Mouse (Mus musculus) urinary bladder, postnatal 36 days (tissue): ENCODE results near the gene Leprot.
A peak's percentile ranks its signal among the peaks of the same experiment; 100 is the strongest.

Source experiments
- DNase-seq, 2 experiments: peaks; one replicate each; pipeline ENCODE4 v3.0.0; 2022; ENCODE audit warnings: low spot score in 2 of 2, mixed read lengths in 1 of 2

Gene Leprot

DNA sequence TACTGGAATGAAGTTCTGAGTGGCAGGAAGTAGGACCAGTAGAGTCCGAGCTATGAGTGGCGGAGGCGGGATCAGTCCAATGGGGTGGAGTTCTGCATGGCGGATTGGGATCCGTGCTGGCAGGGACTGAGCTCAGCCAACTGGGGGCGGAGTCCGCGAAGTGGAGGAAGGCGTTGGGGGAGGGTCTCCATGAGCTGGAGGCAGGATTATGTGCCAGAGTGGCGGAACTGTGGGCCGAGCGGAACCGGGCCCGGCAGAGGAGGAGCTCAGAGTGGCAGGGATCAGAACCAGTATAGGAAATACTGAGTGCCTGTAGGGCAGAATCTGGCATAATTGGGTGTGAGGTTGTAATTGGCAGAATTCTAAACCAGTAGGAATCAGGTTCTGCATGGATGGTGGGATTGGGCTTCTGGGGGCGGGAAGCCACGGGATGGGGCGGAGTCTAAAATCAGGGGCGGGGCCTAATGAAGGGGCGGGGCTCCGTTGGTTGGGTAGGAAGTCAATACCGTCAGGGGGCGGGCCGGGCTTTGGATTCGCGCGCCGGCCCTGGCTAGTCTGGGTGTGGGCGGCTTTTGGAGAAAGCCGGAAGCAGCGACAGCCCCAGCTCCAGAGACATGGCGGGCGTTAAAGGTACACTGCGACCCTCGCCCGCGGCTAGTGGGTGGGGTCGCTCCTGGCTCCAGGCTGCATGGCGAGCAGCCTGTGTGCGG is at the start of gene Leprot:
Leprot (plus strand) TSS at position 523 of the 710 bp plus-strand sequence.
- peak; percentile 100 for DNase-seq

DNA sequence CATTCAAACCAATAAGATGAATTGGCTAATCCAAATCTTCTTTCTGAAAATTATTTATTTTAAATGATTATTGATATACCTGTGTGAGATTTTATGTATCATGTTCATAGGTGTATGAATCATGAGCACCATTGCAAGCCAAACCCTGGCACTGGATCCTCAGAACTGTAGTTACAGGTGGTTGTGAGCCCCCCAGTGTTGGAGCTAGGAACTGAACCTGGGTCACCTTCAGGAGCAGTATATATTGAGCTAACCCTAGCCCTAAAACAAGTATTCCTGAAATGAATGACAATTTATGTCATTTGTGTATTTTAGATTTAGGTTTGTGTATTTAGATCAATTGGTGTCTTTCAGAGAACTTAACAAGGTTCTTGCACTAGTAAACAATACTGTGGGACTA is 45.8 kb upstream of the Leprot start:
- no peak for DNase-seq

DNA sequence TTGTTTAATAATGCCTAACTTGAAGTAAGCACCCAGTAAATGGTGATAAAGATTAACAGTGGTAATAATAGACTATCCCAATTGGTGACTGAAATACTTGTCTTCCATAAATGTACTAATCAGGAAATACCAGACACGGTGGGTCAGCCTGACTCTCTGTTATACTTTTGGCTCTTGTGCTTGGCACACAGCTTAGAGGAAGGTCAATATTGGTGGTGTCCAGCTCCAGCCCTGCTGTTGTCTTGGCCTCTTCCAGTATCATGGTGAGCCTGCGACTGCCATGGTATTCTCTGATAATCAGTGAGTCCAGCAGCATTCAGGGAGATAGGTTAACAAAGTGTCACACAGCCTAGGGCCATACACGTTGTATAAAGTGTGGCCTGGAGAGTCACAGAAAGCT is 43.9 kb upstream of the Leprot start:
- no peak for DNase-seq

DNA sequence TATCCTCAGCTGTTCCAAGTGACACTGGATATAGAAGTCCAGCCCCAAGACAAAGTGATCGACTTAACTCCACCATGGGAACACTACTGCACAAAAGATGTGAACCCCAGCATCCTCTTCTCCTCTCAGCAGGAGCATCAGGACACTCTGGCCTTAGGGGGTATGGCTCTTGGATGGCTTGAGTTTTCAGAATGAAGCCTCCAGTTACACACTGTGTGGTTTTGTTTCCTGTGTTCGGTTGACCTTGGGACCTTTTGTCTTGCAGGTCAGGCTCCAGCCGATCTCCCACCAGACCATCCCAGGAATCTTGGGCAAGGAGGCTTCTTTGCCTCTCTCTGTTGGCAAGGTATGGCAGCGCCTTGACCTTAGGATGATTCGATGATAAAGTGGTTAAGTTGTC is 31.0 kb upstream of the Leprot start:
- no peak for DNase-seq

DNA sequence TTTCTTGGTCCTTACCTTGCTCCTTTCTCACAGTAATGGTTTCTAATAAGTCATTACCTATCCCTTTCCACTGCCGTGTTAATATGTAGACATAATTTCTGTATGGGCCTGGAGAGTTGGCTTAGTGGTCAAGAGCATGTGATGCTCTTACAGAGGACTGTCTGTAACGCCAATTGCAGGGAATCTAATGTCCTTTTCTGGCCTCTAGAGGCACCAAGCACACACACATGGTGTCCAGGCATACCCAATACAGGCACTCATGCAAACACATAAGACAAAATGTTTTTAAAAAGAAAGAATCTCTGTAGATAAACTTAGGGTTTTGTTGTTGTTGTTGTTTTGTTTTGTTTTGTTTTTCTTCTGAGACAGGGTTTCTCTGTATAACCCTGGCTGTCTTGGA is 29.8 kb upstream of the Leprot start:
- DNase-seq, result no peak

DNA sequence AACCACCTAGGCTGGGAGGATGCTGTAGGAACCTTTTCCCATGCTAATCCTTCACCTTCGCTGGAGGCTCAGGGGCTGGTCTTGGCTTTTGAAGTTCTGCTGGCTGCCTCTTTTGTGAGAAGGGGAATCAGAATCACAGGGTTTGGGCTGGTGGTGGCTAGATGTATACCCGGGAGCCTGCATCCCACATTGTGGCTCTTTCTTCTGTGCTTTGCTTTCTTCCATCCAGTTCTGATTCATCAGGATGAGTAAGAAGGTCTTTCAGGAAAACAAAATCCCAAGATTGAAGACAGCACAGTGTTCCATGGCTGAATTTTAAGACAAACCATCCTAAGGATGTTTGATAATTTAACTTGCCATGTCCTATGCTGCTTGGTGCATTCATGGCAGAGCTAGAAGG is 27.3 kb upstream of the Leprot start:
- no peak for DNase-seq

DNA sequence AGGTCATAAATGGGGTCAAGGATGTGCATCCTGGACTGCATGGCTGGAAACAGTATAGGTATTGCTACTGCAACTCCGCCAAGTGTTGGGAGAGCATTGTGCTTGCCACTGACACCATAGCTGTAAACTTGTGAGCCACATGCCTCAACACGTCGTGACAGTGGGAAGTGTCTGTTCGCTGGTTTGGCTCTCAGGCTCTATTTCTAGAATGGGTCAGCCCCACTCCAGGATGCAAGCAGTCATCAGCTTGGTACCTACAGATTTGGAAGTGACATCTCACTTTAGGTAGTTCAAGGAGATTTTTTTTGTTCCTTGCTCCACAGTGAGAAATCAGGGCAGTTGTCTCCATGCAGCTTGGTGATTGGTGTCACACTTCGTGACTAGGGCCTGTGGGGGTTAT is 26.3 kb upstream of the Leprot start:
- no peak for DNase-seq

DNA sequence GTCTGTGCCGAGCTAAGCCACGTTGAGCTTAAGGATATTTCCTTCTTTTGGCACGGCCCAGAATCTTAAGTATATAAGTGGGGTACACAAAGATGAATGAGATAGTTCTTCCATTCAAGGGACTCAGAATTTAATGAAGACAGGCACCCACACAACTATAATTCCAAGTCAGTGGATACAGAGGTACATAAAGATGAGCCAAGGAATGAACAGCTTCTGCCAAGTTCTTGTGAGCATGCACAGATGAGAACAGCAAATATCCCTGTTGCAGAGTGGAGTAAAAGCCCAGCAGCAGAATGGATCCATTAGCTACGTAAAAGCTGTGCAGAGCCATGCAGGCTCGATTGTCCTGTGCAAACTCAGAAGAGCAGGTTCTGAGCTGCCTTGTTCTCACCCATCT is 22.2 kb upstream of the Leprot start:
- no peak for DNase-seq

DNA sequence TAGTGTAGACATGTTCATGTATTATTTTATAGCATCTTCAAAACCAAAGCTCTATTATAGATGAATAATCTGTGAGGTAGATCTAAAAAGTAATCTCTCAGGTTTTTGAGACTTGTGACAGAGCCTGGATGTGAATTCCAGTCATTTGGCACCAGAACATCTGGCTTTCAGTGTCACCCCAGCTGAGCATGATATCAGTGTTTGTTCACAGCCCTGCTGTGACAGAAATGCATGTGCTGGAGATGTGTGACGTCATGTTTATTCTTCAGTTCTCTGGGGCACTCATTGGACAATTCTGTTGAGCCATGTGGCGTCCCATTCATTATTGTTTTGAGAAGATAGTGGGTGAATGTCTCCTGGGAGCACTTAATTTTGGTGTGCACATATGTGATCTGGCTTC is 11.9 kb upstream of the Leprot start:
- DNase-seq, result no peak

DNA sequence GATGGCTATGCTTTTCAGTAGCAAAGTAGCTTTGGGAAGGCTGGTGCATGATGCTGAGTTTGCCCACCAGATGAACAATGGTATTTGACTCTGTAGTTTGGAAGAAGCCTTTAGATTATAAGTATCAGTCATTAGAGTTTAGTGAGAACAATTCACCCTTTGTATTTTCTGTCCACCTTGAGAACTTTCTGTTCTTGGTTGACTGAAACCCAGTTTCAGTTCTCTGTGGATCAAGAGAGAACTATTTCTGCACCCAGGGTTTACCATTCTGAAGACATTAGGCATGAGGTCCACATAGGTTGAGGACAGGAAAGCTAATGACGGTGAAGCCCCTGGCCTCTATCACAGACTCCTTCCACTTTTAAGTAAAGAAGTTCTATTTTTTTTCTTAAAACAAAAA is 10.0 kb upstream of the Leprot start:
- DNase-seq, result no peak

DNA sequence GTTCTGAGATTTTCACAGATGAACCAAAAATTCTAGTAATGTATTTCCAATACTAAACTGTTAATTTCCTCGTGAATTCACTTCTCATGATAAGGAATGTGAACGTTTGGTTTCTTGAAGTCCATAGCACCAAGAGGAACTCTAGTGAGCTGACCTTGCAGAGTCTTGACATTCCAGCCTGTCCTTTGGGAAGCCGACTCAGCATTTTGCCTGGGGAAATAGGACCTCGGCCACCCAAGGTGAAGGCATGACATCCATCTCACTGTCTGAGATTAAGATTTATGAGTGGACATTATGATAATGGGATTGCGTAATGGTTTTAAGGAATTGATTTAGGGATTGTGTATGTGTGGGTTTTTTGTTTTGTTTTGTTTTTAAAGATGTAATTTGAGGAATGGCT is 6.9 kb upstream of the Leprot start:
- no peak for DNase-seq

DNA sequence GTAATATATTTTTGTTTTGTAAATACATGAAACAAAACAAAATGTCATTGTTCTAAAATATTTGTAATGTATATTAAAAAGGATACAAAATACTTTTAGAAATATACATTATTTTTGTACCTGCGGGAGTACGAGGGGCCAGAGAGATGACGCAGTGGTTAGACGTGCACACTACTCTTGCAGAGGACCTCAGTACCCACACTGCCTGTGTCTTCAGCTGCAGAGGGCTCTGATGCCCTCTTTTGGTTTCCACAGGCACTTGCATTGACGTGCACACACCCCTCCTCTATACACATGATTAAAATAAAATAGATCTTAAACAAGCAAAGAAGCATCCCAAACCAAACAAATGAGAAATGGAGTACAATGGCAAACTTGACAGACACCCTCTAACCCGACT is 4.8 kb upstream of the Leprot start:
- DNase-seq, result no peak

DNA sequence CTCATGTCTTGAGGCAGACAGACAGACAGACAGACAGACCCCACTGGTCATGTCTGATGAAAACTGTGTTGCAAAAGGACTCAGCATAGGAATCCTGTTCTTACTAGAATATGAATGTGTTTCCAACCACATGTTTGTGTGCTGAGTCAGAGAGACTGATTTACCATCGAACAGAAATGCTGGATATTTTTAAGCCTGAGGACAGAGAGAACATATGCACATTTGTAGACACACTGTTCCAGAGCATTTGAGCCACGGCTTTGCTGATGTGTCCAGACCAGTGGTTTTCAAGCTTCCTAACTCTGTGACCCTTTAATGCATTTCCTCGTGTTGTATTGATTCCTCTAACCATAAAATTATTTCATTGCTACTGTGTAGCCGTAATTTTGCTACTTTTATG is 4.3 kb upstream of the Leprot start:
- no peak for DNase-seq

DNA sequence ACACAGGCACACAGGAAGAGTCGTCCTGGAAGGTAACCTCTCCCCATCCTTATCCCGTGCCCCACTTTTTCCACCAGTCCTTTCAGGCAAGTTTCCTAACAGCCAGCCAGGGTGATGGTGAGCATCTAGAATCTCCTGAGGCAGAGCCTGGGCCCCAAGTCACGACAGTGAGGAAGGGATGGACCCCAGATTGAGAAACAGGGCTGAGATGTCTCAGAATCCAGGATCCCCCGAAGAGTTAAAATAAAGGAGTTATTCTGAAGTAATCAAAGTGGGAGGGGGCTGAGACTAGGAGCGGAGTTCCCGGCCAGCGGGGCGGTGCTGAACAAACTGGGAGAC is 692 bp upstream of the Leprot start:
- DNase-seq, result no peak

DNA sequence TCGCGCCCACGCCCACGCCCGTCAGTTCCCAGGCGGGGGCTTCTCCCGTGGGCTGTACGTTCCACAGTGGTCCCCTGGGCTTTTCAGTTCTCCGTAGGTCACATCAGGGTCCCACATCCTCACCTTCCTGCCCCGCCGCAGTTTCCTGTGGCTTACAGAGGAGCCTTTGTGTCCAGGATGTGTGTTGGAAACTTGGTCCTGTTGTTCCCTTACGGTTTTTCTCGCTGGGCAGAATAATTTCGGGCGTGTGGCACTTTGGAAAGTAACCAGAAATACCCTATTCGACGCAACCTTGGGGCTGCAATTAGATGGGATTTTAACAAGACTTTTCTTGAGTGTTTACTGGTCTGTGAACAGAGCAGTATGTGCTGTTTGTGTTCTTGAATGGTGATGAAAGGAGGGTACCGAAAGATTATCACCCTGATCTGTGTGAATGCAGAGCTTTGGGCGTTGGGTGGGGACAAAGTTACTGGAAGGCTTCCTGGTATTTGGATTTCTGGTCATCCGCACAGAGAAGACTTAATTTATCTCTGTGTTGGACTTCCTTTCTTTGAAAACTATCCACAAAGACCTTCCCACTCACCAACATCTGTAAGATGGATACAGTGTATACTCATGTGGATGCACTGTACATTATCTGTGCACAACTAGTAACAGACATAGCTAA is 591 bp downstream of the Leprot start:
- DNase-seq, result peak in 1 of 2 experiments; percentile 44

DNA sequence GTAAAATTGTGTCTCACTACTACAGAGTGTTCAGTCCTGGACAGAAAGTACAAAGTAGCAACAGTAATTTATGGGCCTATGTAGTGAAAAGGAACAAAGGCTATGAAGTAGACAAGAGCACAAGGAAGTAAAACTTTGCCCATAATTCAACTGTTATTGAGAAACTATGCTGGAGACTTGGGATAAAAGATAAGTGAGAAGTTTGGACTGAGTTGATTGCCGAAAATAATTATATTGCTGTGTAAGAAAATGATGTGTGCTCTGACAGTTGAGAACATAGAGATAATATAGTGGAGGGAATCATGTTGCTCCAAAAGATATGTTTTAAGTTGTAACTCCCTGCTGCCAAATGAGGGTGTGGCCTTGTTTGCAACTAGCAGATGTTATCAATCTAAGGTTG is 1.2 kb downstream of the Leprot start:
- no peak for DNase-seq

DNA sequence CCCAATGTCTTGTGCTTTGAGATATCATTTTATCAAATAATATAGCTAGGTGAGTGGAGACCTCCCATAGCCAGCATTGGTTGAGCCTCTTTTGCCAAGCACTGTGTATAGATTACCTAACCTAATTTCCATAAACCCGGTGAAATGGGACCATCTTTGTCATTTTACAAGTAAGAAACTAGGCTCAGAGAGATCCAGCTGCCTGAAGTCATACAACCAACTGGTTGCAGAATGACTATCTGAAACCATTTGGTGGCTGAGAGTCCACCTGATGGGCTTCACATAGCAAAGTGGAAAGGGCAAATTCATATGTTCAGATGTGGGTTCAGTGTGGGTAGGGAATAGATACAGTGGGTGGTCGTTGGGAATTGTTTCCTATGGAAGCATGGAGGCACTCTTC is 3.4 kb downstream of the Leprot start:
- no peak for DNase-seq

DNA sequence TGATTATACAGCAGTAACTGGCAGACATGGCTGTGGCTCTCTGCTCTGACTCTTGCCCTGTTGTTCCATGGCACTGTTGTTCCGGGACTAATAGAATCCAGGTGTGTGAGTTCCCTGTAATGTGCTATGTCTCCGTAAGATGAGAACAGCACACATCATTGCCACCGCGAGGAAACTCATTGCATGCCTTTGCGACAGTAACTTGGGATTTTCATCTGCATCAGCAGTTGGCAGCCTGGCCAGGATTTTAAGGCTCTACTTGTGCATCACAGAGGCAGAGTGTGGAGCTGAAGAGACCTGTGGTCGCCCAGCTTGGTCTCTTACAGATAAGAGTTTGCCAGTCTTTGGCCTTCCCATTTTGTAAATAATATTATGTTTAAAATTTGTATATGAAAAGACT is 6.7 kb downstream of the Leprot start:
- DNase-seq, result no peak

DNA sequence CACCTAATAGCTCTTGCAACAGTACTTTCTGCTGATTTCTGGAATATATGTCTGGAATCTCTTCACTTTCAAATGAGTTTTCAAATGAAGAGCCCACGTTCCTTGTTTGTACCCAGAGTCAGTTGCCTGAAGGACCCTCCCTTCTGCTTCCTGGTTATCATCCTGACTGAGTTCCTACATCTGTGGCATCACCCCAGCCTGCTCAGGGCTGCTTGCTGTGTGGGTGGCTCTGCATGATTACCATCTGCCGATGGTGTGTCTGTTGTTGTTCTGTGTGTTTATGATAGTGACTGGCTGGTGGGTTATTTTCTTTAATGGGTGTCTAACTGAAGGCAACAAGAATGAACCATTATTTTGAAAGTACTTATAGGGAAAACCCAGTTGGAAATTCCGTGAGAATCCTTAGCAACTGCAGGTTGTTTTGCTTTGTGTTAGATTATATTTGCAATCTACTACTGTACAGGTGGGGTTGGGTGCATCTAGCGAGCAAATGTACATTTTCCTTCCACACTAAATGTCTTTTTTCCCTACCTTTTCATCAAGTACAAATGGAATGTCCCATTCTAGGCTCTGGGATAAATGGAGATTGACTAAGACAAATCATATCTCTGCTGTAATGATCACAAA is 7.4 kb downstream of the Leprot start:
- DNase-seq, result no peak

DNA sequence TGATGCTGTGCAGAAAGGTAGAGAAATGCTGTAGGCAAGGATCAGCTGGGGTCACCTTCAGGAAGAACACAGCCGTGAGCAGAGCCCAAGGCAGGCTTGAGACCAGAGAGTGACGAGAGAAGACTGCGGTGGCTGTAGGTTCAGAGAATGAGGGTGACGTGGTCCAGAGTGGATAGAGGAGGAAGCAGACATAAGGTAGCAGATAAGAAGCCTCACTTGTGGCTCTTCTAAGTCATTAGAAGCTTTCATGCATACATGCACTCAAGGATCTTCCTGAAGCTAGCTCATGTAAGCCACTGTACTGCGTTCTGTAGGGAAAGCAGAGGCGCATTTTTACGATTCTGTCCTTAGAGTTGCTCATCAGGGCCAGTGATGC is 7.9 kb downstream of the Leprot start:
- DNase-seq, result no peak

DNA sequence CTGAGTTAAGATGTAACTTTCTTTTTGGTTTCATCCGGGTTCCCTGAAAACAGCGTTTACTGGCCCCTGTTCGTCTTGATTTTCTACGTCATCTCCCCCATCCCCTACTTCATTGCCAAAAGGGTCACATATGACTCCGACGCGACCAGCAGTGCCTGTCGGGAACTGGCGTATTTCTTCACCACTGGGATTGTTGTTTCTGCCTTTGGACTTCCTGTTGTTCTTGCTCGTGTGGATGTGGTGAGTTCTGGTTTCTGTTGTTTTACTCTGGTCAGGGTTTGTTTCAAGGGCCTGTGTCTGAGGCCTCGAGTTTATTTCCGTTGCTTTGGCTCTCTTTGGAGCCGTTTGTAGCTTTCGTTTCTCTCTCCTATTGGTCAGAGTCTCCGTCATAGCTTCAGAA is 8.5 kb downstream of the Leprot start:
- DNase-seq, result no peak

DNA sequence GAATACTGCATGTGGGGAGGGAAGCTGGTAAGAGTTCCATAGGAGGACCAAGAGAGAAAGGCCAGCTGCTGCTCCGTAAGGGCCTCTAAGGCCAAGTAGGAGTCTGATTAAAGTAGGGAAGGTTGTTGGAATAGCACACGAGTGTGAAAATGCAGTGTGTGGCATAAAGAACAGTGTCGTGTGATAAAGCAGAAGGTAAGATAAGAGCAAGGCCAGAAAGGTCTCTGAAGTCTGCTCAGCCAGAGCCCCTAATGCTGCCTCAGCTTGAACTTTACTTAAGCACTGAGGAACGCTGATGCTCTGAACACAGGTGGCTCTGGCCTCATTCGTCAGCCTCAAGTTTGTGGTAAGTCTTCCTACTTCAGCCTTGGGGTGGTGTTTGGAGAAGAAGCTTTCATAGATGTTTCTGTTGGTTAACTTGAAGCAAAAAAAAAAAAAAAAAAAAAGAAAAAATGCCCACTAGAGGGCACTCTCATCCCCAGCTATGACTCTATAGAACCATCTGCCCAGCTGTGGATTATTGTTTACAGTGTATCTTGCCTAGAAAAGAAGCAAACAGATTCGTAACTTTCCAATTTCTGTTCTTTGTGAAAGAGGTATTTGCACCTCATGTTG is 9.5 kb downstream of the Leprot start:
- no peak for DNase-seq

DNA sequence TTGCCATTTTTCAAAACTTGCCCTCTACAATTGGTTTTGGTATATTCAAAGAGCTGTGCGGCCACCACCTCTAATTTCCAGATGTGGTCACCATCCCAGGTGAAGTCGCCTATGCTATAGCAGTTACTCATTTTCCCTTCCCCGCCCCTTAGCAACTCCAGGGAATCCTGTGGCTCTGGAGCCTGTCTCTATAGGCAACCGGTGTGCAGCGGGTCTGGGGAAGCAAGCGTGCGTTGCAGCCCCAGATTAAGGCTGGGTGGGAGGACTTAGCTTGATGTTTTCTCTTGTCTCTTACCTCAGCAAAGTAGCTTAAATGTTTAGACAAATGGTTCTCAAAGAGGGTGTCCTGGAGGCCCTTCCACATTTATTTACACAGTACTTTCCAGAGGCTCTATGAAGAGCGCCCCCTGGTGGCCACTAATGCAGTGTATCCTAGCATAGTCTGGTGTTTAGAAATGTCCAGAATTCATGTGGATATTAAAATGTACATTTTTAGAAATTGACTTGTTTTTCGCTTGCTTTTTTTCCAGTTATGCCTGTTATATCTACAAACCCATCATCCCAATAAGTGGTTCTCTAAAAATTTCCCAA is 16.7 kb downstream of the Leprot start:
- DNase-seq, result peak in 1 of 2 experiments; percentile 29
